Mouse (Mus musculus): ENCODE results near the gene Fam174a.

DNA sequence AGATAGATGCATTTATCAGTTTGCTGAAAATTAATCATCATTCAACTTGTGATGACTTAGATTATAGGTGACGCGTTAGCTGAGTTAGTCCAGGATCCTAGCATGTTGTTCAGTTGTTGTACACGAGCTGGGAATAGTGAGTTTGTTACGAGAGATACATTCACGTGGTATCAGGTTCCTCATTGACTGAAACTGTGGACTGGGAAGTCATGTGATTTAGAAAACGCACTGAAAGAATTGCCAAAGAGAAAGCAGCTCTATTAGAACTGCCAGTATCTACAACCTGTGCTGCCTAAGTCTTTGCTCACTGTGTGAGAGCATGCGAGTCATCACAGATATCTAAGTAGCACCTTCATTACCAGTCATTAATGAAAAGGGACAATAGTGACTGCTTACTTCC lies 9.6 kb downstream of the Fam174a start:
- TF ChIP-seq HCFC1 (IDR thresholded peaks at IDR 0.05; ENCODE audit: low read depth, low read length): no peak
- no peak for TF ChIP-seq CHD2 (IDR thresholded peaks at IDR 0.05; ENCODE audit: low read length)
- TF ChIP-seq UBTF (IDR thresholded peaks at IDR 0.05; ENCODE audit: borderline replicate concordance, insufficient read depth, low read depth, low read length): no peak
- no peak for TF ChIP-seq POLR2A (IDR thresholded peaks at IDR 0.05; ENCODE audit: control insufficient read depth in 1 of 2, insufficient read depth in 1 of 2, low read depth in 1 of 2, low read length in 2 of 2, poor library complexity in 1 of 2)
- no peak for TF ChIP-seq TCF12 (IDR thresholded peaks at IDR 0.05; ENCODE audit: low read depth, low read length)
- TF ChIP-seq CTCF (IDR thresholded peaks at IDR 0.05 in 2 of 3, conservative IDR thresholded peaks at IDR 0.05 in 1 of 3; ENCODE audit: control insufficient read depth in 1 of 3, insufficient read depth in 1 of 3, low read depth in 2 of 3, low read length in 3 of 3, poor library complexity in 1 of 3, severe bottlenecking in 1 of 3): no peak
- TF ChIP-seq RAD21 (IDR thresholded peaks at IDR 0.05; ENCODE audit: low read depth, low read length): no peak
- TF ChIP-seq CHD1 (IDR thresholded peaks at IDR 0.05; ENCODE audit: low read depth, low read length): no peak
- TF ChIP-seq BHLHE40 (IDR thresholded peaks at IDR 0.05; ENCODE audit: borderline replicate concordance, low read depth, low read length): no peak
- no peak for TF ChIP-seq TAL1 (IDR thresholded peaks at IDR 0.05; ENCODE audit: low read length)
- TF ChIP-seq NELFE (IDR thresholded peaks at IDR 0.05; ENCODE audit: low read depth, low read length): no peak
- no peak for TF ChIP-seq GATA1 (IDR thresholded peaks at IDR 0.05; ENCODE audit: low read depth, low read length)

All from MEL (cell line).